Mouse (Mus musculus) heart, postnatal 36 days (tissue): ENCODE results near the gene Doc2g. TPM values are rescaled to one million over a fixed set of nuclear protein-coding genes. Genes with fewer than 3 reads are reported as not detected.
A peak's percentile ranks its signal among the peaks of the same experiment; 100 is the strongest.
"Not testable (repeated sequence)": the region's sequence is repeated elsewhere in the genome, so short reads cannot be mapped to it uniquely, and the experiment has no call there.

Experiments
- DNase-seq, 2 experiments: peaks; one replicate each; pipeline ENCODE4 v3.0.0; 2021 to 2022
- intact Hi-C: fragments of 180-260 bp; cut with DNase I; formaldehyde crosslinking; loops from one replicate; pipeline ENCODE4 v1.15.1; 2025
- total RNA-seq, 2 experiments: library from RNA; stranded (reverse); gene quantifications; 2 replicates each; pipeline ENCODE4 v1.2.3; 2021

The Doc2g gene
- total RNA-seq, 2 experiments from 2014 or later = 174 to 196 TPM

GRCm38 (mm10) chr19:4013066-4013465 lies 10.0 kb downstream of the Doc2g start:
- DNase-seq = no peak
- intact Hi-C loops = no loop called here

- intact Hi-C loops = loop anchor here (1.0 kb wide), 1 partner anchor 69 kb away; no protein-coding TSS in a partner anchor
- DNase-seq = no peak
Observed at GRCm38 (mm10) chr19:4014802-4015201, 11.7 kb downstream of the Doc2g start.

GRCm38 (mm10) chr19:4015635-4016034 lies 12.5 kb downstream of the Doc2g start:
- DNase-seq = no peak
- intact Hi-C loops = loop anchor here (1.0 kb wide), 1 partner anchor 69 kb away; no protein-coding TSS in a partner anchor

- no peak for DNase-seq
- intact Hi-C loops = loop anchor here (2.0 kb wide), 1 partner anchor 211 kb away; no protein-coding TSS in a partner anchor
Observed at GRCm38 (mm10) chr19:4017921-4018587, 14.9 kb downstream of the Doc2g start.

- DNase-seq = peak; percentile 79 to 83
- intact Hi-C loops = loop anchor here (1.0 to 2.0 kb wide), 2 partner anchors 29 to 210 kb away; no protein-coding TSS in a partner anchor
Observed at GRCm38 (mm10) chr19:4018743-4019583, 15.8 kb downstream of the Doc2g start.

- intact Hi-C loops = no loop called here
Observed at GRCm38 (mm10) chr19:4023185-4023584, 20.1 kb downstream of the Doc2g start.

GRCm38 (mm10) chr19:4027576-4027975 lies 24.5 kb downstream of the Doc2g start:
- intact Hi-C loops = no loop called here

More at GRCm38 (mm10) chr19:4023185-4023584, 20.1 kb downstream of the Doc2g start:
- no peak for DNase-seq

GRCm38 (mm10) chr19:4032668-4033067 lies 29.6 kb downstream of the Doc2g start:
- intact Hi-C loops = no loop called here
- no peak for DNase-seq

More at GRCm38 (mm10) chr19:4027576-4027975, 24.5 kb downstream of the Doc2g start:
- DNase-seq = no peak

GRCm38 (mm10) chr19:4033298-4033697 lies 30.2 kb downstream of the Doc2g start:
- DNase-seq = no peak
- intact Hi-C loops = no loop called here

- DNase-seq = no peak
- intact Hi-C loops = no loop called here
Observed at GRCm38 (mm10) chr19:4033742-4034141, 30.6 kb downstream of the Doc2g start.

- intact Hi-C loops = no loop called here
Observed at GRCm38 (mm10) chr19:4036327-4037045, 33.4 kb downstream of the Doc2g start.

GRCm38 (mm10) chr19:4037154-4037787 lies 34.2 kb downstream of the Doc2g start:
- intact Hi-C loops, DNase-seq: not testable (repeated sequence)

More at GRCm38 (mm10) chr19:4036327-4037045, 33.4 kb downstream of the Doc2g start:
- no peak for DNase-seq

- intact Hi-C loops = no loop called here
- peak; percentile 91 to 92 for DNase-seq
Observed at GRCm38 (mm10) chr19:4037788-4038232, 34.7 kb downstream of the Doc2g start, which contains the start of gene Gstp1. Gene Gstp1, minus strand, starts transcription at chr19:4037985.

- intact Hi-C loops, DNase-seq: not testable (repeated sequence)
Observed at GRCm38 (mm10) chr19:4040941-4041340, 37.8 kb downstream of the Doc2g start.

- DNase-seq, intact Hi-C loops: not testable (repeated sequence)
Observed at GRCm38 (mm10) chr19:4041500-4041899, 38.4 kb downstream of the Doc2g start.

- peak in 1 of 2 experiments; percentile 43 for DNase-seq
- intact Hi-C loops = no loop called here
Observed at GRCm38 (mm10) chr19:4042124-4042523, 39.0 kb downstream of the Doc2g start.

GRCm38 (mm10) chr19:4044109-4044508 lies 41.0 kb downstream of the Doc2g start:
- DNase-seq, intact Hi-C loops: not testable (repeated sequence)

GRCm38 (mm10) chr19:4045966-4046865 lies 43.1 kb downstream of the Doc2g start, which contains the start of gene Gstp2:
Gene Gstp2, minus strand, starts transcription at chr19:4046023.
- intact Hi-C loops = no loop called here
- peak; percentile 74 to 79 for DNase-seq

GRCm38 (mm10) chr19:4046866-4047254 lies 43.7 kb downstream of the Doc2g start:
- intact Hi-C loops = no loop called here

More at GRCm38 (mm10) chr19:4046866-4047254, 43.7 kb downstream of the Doc2g start:
- no peak for DNase-seq
